Mouse (Mus musculus): ENCODE measurements around the gene Arsg. TPM values are rescaled to one million over a fixed set of nuclear protein-coding genes. Genes with fewer than 3 reads are reported as not detected.

Arsg gene
- polyA plus RNA-seq, 1 experiment from 2014 or later: 3.3 TPM

DNA sequence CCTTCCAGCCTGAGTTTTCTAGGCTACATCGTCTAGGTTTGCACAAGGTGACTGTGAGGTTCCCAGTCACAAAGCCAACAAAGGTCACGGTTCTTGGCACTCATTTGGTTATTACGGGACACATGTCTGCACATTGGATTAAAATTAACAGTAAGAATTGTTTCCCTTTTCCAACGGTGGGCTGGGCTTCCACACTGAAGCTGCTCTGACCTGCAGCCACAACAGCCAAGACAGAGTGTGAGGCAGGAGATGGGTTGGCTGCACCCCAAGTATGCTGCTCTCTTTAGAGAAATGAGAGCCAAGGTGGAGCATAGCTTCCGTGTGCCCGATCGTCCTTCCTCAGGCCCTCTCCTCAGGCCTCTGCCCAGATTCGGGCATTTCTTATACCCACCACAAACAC lies 121.6 kb downstream of the Arsg start:
- H3K9ac ChIP-seq: no peak overlapping the region
- no peak overlapping the region for H3K27ac ChIP-seq
- H3K9me3 ChIP-seq: no peaks in the 10 kb centered on the region
- peaks cover 51% of the 10 kb centered on the region for H3K36me3 ChIP-seq
- no peak overlapping the region for H3K4me2 ChIP-seq
- peaks cover 7% of the 10 kb centered on the region; the same call in 1 of the 2 replicates for H3K4me1 ChIP-seq
- H3K27me3 ChIP-seq: no peaks in the 10 kb centered on the region
- ATAC-seq (ENCODE audit: insufficient number of reproducible peaks, insufficient read depth, low FRiP score, low TSS enrichment, low read depth): no peak
- 89% methylated on average over 8 of the region's 8 CpGs for WGBS
- H3K4me3 ChIP-seq: no peak overlapping the region

DNA sequence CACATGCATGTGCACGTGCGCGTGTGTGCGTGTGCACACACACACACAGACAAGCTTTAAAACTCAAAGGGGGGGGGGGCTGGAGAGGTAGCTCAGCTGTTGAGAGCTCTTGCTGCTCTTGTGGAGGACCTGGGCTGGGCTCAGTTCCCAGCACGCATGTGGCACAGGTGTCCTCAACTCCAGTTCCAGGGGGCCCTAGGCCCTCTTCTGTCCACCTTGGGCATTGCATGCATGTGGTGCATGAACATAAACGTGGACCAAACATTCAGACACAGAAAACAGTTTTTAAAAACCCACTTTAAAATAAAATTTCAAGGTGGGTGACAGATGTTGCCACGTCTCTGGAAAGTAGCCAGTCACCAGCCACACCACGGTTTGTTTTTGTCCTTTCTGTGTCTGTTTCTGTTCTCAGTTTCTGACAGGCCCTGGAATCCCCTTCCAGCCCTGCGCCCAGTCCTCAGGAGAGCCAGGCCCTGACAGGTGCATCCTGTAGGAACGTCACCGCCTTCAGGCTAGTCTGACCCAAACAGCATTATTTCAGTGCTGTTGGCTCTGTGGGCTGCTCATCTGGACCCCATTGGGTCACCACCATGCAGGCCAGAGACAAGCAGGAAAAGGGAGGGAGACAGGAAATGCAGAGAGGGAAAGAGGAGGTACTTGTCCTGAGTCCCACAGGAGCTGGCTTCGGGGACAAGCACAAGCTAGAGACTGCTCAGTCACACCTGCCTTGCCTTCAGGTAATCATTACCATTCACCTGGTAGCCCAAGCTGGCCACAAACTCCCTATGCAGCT lies 125.8 kb downstream of the Arsg start:
- 80% methylated on average over 12 of the region's 12 CpGs for WGBS

DNA sequence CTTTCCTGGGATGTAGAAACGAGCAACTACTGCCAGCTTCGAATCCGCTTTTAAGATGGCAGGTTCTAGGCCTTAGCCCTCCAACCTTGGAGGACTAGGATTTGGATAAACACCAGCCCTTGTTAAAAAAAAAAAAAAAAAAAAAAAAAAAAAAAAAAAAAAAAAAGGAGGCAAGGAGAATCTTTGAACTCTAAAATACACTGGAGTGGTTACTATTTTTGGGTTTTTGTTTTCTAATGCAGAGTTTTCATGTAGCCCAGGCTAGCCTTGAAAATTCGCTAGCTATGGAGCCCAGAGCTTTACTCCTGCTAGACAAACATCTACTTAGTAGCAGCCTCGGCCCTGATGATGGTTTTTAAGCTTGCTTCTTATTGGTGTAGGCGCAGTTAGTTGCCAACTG lies 134.4 kb downstream of the Arsg start:
- no peak overlapping the region for H3K27ac ChIP-seq
- no peak overlapping the region for H3K9ac ChIP-seq
- no peaks in the 10 kb centered on the region for H3K27me3 ChIP-seq
- no peak for ATAC-seq (ENCODE audit: insufficient number of reproducible peaks, insufficient read depth, low FRiP score, low TSS enrichment, low read depth)
- H3K4me1 ChIP-seq: peaks cover 18% of the 10 kb centered on the region
- 87% methylated on average over 6 of the region's 6 CpGs for WGBS
- H3K4me3 ChIP-seq: no peak overlapping the region
- no peaks in the 10 kb centered on the region for H3K9me3 ChIP-seq
- no peak overlapping the region for H3K4me2 ChIP-seq
- peaks cover 21% of the 10 kb centered on the region for H3K36me3 ChIP-seq

More for the DNA sequence above, 125.8 kb downstream of the Arsg start:
- no peak for ATAC-seq (ENCODE audit: insufficient number of reproducible peaks, insufficient read depth, low FRiP score, low TSS enrichment, low read depth)
- no peak overlapping the region for H3K9ac ChIP-seq
- H3K4me2 ChIP-seq: no peak overlapping the region
- no peak overlapping the region for H3K4me3 ChIP-seq
- H3K27ac ChIP-seq: no peak overlapping the region
- no peaks in the 10 kb centered on the region for H3K9me3 ChIP-seq
- no peaks in the 10 kb centered on the region for H3K27me3 ChIP-seq
- H3K4me1 ChIP-seq: no peaks in the 10 kb centered on the region
- peaks cover 82% of the 10 kb centered on the region for H3K36me3 ChIP-seq

DNA sequence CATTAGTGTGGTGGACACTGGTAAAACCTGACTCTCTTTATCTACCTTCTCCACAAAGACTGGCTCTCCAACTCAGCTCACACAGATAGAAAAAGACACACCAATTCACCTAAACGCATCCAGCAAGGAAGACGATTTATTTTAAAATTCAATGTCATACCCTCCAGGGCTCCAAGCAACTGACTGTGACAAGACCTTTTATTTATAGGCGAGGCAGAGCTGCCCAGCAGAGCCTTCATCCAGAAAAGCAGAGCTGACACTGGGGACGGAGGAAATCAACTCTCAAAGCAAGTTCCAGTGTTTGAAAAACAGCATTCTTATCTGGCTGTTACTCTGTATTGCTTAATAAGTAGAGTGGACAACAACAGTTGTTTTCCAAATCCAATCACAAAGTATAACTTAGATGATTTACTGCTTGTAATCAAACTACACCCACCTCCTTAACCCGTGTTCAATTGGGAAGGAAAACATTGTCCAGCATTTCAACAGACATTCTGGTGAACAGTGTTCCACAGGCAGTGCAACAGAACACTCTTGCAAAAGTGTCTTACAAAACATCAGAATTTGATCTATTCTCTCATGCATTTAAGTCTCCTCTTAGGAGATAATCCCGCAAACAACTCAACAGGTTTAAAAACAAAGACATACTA lies 135.9 kb downstream of the Arsg start:
- no peak for ATAC-seq (ENCODE audit: insufficient number of reproducible peaks, insufficient read depth, low FRiP score, low TSS enrichment, low read depth)
- Histone ChIP-seq H3K4me2 (peak overlapping the region; percentile 82), H3K27me3 (no peaks in the 10 kb centered on the region), H3K9me3 (no peaks in the 10 kb centered on the region), H3K36me3 (peaks cover 6% of the 10 kb centered on the region), H3K4me1 (peaks cover 18% of the 10 kb centered on the region), H3K4me3 (peak overlapping the region; percentile 85), H3K9ac (peak overlapping the region; percentile 91; the same call in 1 of the 2 replicates), H3K27ac (peak overlapping the region; percentile 85; the same call in 1 of the 2 replicates)
- WGBS: 66% methylated on average over 6 of the region's 6 CpGs

DNA sequence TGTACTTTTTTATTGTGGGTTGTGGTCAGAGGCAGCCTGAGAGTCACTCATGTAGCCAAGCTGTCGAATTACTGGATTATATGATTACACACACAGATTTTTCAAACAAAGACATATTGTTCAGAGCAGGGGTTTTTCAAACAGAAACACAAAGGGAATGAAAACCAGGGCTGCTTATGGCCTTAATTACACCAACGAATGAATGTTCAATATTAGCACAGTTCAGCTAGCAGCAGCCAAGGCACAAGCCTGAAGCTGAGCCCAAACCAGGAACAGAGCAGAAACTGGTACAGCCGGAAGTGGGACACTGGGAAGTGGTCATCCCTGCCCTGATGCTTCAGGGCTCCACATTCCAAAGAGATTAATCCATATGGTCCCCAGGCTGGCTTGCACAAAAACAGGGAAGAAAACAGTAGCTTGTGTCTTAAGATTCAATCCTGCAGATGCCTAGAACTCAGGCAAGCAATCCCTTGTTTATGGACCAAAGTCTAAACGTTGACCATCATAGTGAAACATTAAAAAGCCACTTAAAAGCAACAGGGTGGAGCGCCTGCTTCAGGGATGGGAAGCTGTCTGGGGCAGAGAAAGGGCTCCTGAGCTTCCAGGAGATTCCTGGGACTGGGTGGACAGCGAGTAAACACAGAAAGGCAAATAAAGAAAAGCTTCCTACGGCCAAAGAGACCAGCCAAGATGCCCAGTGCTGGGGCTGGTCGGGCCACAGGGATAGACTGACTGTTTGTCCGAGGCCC lies 137.0 kb downstream of the Arsg start:
- Histone ChIP-seq H3K27ac (peak overlapping the region; percentile 85), H3K4me1 (peaks cover 18% of the 10 kb centered on the region), H3K9me3 (no peaks in the 10 kb centered on the region)

DNA sequence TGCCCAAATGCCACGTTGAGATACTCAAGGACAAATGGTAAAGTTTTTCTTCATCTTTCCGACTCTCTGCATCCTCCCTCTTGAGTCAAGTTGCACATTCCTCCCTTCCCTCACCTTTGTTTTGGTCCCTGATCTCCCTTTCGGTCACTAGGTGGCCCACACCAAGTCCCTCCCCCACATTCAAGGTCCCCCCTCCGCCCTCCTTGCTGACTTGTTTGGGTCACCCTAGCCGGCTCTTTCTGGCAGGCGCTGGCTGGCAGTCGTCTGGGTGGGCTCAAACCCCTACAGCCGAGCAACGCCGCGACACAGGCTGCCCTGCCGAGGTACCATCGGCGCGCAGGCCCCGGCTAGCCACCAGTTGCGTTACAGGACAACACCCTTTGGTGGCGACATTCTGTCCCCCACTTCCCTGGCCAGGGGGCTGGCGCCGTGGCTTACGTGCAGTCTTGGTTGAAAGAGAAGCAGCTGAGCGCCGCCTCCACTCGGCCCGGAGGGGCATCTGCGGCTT lies 137.7 kb downstream of the Arsg start:
- H3K4me2 ChIP-seq: peak overlapping the region; percentile 82
- no peaks in the 10 kb centered on the region for H3K9me3 ChIP-seq
- peak overlapping the region; percentile 85 for H3K4me3 ChIP-seq
- H3K4me1 ChIP-seq: peaks cover 18% of the 10 kb centered on the region
- H3K27ac ChIP-seq: peak overlapping the region; percentile 85
- H3K27me3 ChIP-seq: no peaks in the 10 kb centered on the region
- WGBS: 0% methylated on average over 26 of the region's 26 CpGs
- peak; percentile 44; the same call in 1 of the 2 replicates for ATAC-seq (ENCODE audit: insufficient number of reproducible peaks, insufficient read depth, low FRiP score, low TSS enrichment, low read depth)
- H3K9ac ChIP-seq: peak overlapping the region; percentile 91
- no peaks in the 10 kb centered on the region for H3K36me3 ChIP-seq

More for the DNA sequence above, 137.0 kb downstream of the Arsg start:
- H3K9ac ChIP-seq: peak overlapping the region; percentile 91
- ATAC-seq (ENCODE audit: insufficient number of reproducible peaks, insufficient read depth, low FRiP score, low TSS enrichment, low read depth): no peak
- H3K4me3 ChIP-seq: peak overlapping the region; percentile 85
- WGBS: 7% methylated on average over 9 of the region's 9 CpGs
- no peaks in the 10 kb centered on the region for H3K36me3 ChIP-seq
- peak overlapping the region; percentile 82 for H3K4me2 ChIP-seq
- H3K27me3 ChIP-seq: no peaks in the 10 kb centered on the region

DNA sequence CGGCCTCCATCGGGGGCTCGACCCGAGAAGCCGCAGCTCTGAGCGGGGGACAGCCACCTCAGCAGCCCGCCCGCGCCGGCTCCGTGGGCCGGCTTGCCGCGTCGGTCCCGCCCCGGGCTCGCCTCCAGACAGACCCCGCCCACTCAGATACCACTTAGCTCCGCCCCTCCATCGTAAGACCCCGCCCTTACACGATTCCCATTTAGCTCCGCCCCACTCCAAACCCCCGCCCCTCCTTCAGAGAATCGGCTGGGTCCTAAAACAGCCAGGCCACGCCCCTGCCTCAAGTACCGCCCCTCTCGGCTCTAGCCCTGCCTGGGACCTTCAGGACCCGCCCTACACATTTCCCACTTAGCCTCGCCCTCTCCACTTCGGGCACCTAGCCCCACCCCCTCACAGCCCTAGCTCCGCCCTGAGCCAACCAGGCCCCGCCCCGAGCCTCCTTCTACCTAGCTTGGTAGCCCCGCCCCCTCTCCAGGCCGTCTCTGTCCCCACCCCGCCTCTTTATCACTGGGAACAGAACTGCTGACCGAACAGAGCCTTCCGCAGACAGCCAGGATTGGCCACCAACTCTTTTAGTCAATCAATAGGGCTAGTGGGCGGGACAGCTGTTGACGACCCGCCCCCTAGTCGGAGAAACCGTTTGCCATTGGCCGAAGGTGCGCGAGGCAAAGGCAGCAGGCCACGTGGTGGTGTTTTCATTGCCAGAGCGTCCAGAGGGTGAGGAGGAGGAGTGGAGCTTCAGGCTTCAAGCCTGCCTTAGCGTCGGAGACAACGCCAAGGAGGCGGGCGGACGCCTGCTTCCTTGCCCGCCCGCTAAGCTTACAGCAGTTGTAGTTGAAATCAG lies 138.4 kb downstream of the Arsg start, which contains the start of gene Wipi1:
Gene Wipi1 (minus strand): TSS at position 665 of the 847 bp plus-strand sequence.
- H3K9ac ChIP-seq: peak within 1 kb of the TSS; percentile 91

DNA sequence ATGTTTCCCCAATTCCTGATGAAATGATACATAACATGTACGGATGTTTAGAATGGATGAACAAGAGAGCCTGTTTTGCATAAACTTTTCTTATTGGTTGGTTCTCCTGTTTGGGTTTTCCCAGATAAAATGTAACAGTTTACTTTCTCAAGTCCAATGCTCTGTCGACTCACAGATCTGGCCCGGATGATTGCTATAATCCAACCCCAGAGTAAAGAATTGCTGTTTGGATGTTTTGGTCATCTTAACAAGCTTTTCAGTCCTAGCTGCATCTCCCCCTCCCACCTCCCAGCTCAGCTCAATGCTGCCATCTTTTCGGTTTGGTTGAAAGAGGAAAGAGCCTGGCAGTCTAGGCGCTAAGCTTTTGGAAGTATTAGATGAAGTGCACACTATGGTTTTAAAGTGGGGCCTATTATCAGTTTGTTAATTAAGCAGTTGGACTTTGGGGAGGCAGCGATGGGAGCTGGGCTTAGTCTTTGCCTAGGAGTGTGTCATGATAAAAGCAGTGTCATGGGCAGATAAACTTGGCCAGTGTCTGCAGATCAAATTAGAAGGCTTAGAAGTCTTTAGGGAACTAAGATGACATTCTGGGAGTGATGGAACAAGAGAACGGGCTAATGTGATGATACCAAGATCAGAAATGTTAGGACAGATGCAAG lies 139.8 kb downstream of the Arsg start:
- 63% methylated on average over 7 of the region's 7 CpGs for WGBS
- H3K4me2 ChIP-seq: no peak overlapping the region
- no peaks in the 10 kb centered on the region for H3K27me3 ChIP-seq
- H3K27ac ChIP-seq: no peak overlapping the region
- H3K36me3 ChIP-seq: no peaks in the 10 kb centered on the region
- H3K9ac ChIP-seq: no peak overlapping the region
- H3K9me3 ChIP-seq: no peaks in the 10 kb centered on the region
- no peak overlapping the region for H3K4me3 ChIP-seq
- H3K4me1 ChIP-seq: peaks cover 21% of the 10 kb centered on the region
- no peak for ATAC-seq (ENCODE audit: insufficient number of reproducible peaks, insufficient read depth, low FRiP score, low TSS enrichment, low read depth)

More for the DNA sequence above, 138.4 kb downstream of the Arsg start, which contains the start of gene Wipi1:
- Histone ChIP-seq H3K4me2 (peak within 1 kb of the TSS; percentile 82), H3K9me3 (no peaks in the 10 kb centered on the region), H3K36me3 (no peaks in the 10 kb centered on the region), H3K27ac (peak within 1 kb of the TSS; percentile 85), H3K4me1 (peaks cover 18% of the 10 kb centered on the region), H3K4me3 (peak within 1 kb of the TSS; percentile 85), H3K27me3 (no peaks in the 10 kb centered on the region)
- under 1% methylated on average over 58 of the region's 58 CpGs for WGBS
- peak; percentile 94 for ATAC-seq (ENCODE audit: insufficient number of reproducible peaks, insufficient read depth, low FRiP score, low TSS enrichment, low read depth)

DNA sequence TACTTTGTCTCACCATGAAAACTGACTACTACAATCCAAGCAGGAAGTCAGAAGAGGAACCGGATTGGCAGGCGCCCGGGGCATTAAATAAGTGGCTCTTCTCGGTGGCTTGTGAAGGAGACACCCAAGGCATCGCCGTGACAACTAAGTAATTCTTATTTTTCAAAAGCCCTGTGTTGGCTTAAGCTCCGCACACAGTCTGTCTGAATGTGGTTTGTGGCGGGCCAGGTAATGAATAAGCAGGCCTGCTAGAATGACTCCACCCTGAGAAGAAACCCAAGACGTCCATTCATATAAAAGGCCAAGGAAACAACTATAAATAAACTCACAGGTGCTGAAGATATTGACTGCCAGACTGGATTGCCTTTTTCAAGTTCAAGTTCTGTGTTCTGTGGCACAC lies 142.1 kb downstream of the Arsg start:
- WGBS: 46% methylated on average over 9 of the region's 9 CpGs
- Histone ChIP-seq H3K27ac (no peak overlapping the region), H3K4me2 (no peak overlapping the region), H3K9me3 (no peaks in the 10 kb centered on the region), H3K4me3 (no peak overlapping the region), H3K4me1 (peaks cover 7% of the 10 kb centered on the region), H3K36me3 (no peaks in the 10 kb centered on the region), H3K9ac (no peak overlapping the region), H3K27me3 (no peaks in the 10 kb centered on the region)
- ATAC-seq (ENCODE audit: insufficient number of reproducible peaks, insufficient read depth, low FRiP score, low TSS enrichment, low read depth): no peak

DNA sequence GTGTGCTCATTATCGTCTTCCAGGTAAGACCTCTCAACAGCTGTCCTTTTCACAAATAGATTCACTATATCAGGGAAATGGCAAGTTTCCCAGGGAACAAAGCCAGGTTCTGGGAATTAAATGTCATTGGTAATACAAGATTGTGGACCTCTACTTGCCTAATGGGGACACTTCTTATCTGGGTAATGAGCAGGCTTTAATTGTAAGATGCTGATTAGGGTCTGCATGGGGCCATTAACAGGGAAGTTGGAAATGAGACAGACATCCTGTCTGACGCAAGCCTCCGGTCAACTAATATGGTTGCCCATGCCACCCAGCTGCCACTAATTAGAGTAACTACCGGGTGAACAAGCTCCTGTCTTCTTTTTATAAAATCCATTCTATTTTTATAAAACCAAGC lies 143.2 kb downstream of the Arsg start:
- Histone ChIP-seq H3K36me3 (no peaks in the 10 kb centered on the region), H3K27ac (no peak overlapping the region; the same call in 1 of the 2 replicates), H3K27me3 (no peaks in the 10 kb centered on the region), H3K4me3 (no peak overlapping the region), H3K9ac (no peak overlapping the region), H3K4me2 (no peak overlapping the region), H3K4me1 (peaks cover 3% of the 10 kb centered on the region; the same call in 1 of the 2 replicates), H3K9me3 (no peaks in the 10 kb centered on the region)
- no peak for ATAC-seq (ENCODE audit: insufficient number of reproducible peaks, insufficient read depth, low FRiP score, low TSS enrichment, low read depth)
- 49% methylated on average over 4 of the region's 4 CpGs for WGBS
